Mouse (Mus musculus) T-cell, adult 2 months (primary cell): ENCODE results near the gene Egfem1.

Experiments used
- DNase-seq: peaks from one replicate; pipeline ENCODE4 v3.0.0; 2022; ENCODE audit warnings: low spot score

Egfem1 gene

GRCm38 (mm10) chr3:29135176-29136064 lies 53.6 kb downstream of the Egfem1 start:
- no peak for DNase-seq

GRCm38 (mm10) chr3:29136065-29136955 lies 54.5 kb downstream of the Egfem1 start:
- DNase-seq: no peak

- no peak for DNase-seq
Observed at GRCm38 (mm10) chr3:29168401-29168800, 86.6 kb downstream of the Egfem1 start.

GRCm38 (mm10) chr3:29169003-29169402 lies 87.2 kb downstream of the Egfem1 start:
- DNase-seq: no peak

GRCm38 (mm10) chr3:29176991-29177390 lies 95.2 kb downstream of the Egfem1 start:
- DNase-seq: no peak

DNA sequence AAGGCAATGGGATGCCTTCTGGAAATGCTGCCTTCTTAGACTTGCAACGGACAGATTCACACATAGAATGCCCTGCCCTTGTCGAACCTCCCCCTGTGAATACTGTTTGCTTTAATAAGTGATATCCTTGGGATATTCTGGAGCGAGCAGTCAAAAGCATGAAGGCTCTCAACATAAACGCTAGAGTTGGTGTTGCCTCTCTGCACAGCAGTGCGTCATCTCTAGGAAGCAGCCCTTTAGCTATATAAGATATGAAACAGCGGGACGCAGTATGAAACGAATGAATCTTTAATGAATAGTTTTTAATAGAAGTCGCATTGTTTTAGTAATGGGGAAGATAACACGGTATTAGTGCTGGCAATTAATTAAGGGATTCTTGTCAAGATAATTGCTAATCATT lies 101.2 kb downstream of the Egfem1 start:
- no peak for DNase-seq

- DNase-seq: no peak
Observed at GRCm38 (mm10) chr3:29183615-29184198, 101.9 kb downstream of the Egfem1 start.

- DNase-seq: no peak
Observed at GRCm38 (mm10) chr3:29184486-29185241, 102.8 kb downstream of the Egfem1 start.

DNA sequence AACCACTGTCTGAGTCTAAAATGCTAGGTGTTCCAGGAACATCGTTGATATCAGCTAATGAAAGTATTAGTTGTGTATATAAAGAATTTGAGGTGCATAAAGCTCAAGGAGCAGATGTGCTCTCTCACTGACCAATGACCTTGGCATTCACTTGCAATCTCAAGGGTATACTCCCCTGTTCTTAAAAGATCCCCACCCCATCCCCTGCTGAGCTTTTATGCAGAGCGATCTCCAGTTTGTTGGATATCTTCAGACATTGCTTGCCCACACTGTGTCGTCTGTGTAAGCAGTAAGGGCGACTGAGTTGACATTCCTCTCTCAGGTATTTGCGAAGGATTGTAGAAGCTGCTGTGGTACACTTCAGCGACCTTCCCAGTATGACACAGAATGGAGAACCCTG lies 108.4 kb downstream of the Egfem1 start:
- DNase-seq: no peak

DNA sequence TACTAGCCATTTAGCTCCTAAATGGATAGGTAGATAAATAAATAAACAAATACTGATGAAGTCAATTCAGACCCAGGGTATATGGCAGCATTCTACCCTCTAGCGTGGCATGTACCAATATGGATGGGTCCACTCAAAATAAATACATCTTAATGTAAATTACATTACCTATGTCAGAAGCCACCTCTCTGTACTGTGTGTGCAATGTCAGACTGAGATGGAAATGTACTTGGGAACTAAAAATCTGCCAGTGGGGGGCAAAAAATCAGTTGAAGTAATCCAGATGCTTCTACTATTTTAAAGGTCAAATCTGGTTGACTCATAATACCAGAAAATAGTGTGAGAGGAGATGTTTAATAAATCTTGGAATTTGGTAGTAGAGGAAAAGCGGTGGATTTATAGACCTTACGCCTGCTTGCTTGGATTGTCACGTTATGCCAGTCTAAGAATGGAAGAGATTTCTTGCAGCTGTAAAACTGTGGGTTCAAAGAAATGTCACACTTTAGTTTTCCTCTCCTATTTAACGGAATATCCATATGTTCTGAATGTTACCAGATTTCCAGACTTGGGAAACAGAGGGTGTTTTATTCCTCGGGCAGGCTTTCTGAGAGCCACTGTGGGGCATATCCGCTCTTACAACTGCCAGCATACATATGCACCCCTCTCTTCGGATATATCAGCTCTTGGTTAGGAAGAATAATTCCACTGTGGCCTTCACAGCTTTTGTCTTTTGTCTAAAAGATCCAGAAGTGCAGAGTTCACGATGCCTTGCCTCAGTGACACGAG lies 116.1 kb downstream of the Egfem1 start:
- no peak for DNase-seq

DNA sequence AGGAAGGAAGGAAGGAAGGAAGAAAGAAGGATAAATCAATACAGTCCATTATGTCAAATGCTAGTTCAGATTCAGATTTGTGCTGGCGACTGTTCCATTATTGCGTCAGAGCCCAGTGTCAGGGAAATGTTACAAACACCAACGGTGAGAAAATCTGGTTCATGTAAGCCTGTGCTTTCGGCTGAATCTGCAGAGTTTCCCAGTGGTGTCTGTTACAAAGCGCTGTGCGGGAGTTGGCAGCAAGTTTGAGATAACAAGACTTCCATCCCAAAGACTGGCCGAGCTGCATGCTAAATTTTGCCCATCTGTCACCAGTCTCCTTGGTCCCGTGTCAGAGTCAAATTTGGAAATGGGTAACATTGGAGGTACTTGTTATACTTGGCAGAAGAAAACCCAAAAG lies 118.8 kb downstream of the Egfem1 start:
- no peak for DNase-seq

DNA sequence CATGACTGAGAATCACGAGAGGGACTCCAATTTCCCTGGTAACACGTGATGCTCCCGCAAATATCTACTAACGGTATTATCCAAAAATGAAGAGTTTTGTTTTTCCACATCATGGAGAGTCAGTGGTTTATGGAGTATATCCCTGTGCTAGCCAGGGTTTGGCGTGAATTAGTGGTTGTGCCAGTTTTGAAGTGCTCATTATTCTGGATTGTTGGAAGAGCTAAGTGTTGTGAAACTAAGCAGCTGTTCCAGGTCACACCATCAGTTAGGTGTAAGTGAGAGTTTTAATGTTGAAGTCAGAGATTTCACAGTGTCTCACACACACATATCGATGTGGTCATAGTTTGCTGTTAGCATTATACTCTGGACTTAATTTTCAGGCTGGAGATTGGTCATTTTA lies 120.7 kb downstream of the Egfem1 start:
- DNase-seq: no peak

DNA sequence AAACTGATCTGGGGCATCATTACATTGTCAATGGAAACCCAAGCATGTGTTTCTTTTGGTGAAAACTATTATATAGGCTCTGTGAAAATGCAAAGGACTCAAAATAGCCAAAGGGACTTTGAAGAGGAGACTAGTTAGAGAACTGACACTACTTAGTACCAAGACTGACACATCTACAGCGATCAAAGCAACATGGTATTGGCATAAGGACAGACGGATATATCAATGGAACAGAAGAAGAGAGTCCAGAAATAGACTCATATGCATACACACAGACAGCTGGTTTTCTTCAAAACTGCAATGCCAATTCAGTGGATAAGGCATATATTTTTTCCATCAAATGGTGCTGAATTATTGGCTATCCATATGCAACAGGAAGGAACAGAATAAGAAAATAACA lies 140.6 kb downstream of the Egfem1 start:
- DNase-seq: no peak

- DNase-seq: no peak
Observed at GRCm38 (mm10) chr3:29229712-29230111, 147.9 kb downstream of the Egfem1 start.

- DNase-seq: no peak
Observed at GRCm38 (mm10) chr3:29235477-29235876, 153.7 kb downstream of the Egfem1 start.

DNA sequence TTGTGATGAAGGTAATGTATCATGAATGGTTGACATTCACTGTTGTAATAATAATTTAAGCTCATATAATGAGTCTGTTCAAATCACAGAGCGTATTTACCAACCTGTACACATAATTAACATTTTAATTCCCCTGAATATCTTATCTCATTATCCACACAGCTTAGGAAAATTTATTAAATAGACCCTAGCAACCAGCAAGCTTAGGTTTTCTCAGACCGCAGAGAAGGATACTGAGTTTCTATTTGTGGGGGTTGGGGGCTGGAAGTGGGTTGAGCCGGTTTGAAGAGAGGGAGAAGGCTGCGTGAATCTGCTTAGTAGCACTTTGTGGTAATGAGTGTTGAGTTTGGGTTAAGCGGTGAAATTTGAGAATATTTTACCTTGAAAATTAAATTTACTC lies 154.7 kb downstream of the Egfem1 start:
- DNase-seq: no peak

GRCm38 (mm10) chr3:29243600-29243999 lies 161.8 kb downstream of the Egfem1 start:
- no peak for DNase-seq

- no peak for DNase-seq
Observed at GRCm38 (mm10) chr3:29291633-29292032, 209.8 kb downstream of the Egfem1 start.

DNA sequence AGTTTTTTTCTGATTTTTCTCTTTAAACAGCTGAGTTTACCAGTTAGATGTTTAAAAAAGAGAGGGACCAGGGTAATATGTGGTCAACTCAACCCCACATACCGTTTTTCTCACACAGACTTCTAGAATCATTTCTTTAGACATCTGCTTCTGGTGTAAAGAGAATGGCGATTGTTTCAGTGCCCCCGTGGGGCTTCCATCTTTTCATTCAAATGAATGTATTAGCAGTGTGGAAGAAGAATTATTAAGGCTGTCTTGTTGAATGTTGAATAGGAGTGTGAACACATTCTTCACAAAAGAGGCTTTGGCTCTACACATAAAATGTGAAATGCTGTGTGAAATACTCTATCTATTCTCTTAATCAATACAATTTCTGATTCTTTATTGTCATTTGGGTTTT lies 210.4 kb downstream of the Egfem1 start:
- DNase-seq: no peak

GRCm38 (mm10) chr3:29293230-29293629 lies 211.4 kb downstream of the Egfem1 start:
- no peak for DNase-seq

GRCm38 (mm10) chr3:29342223-29342791 lies 260.5 kb downstream of the Egfem1 start:
- DNase-seq: no peak
